Mouse (Mus musculus): ENCODE data around the gene Uba2.

DNA sequence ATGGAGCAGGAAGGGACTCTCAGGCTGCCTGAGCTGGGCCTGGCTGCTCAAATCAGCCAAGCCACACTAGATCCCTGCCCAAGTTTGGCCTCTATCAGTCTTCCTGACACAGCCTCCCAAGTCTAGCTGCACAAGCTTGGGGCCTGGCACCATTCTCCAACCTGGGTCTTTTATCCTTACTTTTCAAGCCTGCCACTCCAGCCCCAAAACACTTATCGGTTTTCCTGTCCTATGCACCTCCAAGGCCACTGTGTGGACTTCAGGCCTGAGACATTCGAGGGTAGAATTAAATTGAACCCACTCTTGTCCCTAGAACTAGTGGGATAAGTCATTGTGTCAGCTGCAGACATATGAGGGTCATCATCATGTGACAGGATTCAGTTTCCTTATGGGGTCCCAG is 69.4 kb downstream of the Uba2 start:
- TF ChIP-seq CTCF (IDR thresholded peaks at IDR 0.05; ENCODE audit: low read depth) (no peak), EP300 (optimal IDR thresholded peaks at IDR 0.05) (no peak)

All from stomach, postnatal 0 days (tissue).